Mouse (Mus musculus): ENCODE measurements around the gene Dbnl. TPM values are rescaled to one million over a fixed set of nuclear protein-coding genes. Genes with fewer than 3 reads are reported as not detected.

Dbnl gene
- polyA plus RNA-seq, 1 experiment from 2014 or later = 116 TPM

DNA sequence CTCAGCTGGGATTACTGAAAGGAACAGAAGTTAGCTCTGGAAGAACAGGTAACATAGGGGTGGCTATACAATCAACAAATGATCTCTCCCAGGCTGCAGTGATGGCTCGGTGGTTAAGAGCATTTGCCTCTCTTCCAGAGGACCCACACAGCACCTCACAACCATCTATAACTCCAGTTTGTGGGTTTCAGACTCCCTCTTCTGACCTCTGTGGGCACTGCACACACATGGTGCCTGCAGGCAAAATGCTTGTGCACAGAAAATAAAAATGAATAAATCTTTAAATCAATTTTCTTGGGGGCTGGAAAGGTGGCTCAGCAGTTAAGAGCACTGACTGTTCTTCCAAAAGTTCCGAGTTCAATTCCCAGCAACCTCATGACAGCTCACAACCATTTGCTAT lies 9.8 kb upstream of the Dbnl start:
- 74% methylated on average over 2 of the region's 2 CpGs for WGBS
- no peak for ATAC-seq (replicated peaks; ENCODE audit: low FRiP score)
- Histone ChIP-seq H3K9ac (no peak overlapping the region), H3K9me3 (replicated peaks) (no peaks in the 10 kb centered on the region), H3K4me2 (no peak overlapping the region), H3K4me1 (no peaks in the 10 kb centered on the region), H3K27me3 (no peaks in the 10 kb centered on the region), H3K4me3 (replicated peaks) (no peak overlapping the region), H3K36me3 (peaks cover 15% of the 10 kb centered on the region), H3K27ac (no peak overlapping the region)

GRCm38 (mm10) chr11:5780035-5780499 lies 8.2 kb upstream of the Dbnl start:
- Histone ChIP-seq H3K27me3 (no peaks in the 10 kb centered on the region), H3K4me1 (no peaks in the 10 kb centered on the region), H3K9me3 (replicated peaks) (no peaks in the 10 kb centered on the region), H3K36me3 (peaks cover 18% of the 10 kb centered on the region), H3K9ac (no peak overlapping the region), H3K27ac (no peak overlapping the region), H3K4me3 (replicated peaks) (no peak overlapping the region), H3K4me2 (no peak overlapping the region)
- 91% methylated on average over 6 of the region's 6 CpGs for WGBS
- ATAC-seq (replicated peaks; ENCODE audit: low FRiP score) = no peak

- Histone ChIP-seq H3K27ac (no peak overlapping the region), H3K9ac (no peak overlapping the region), H3K4me3 (replicated peaks) (no peak overlapping the region), H3K4me2 (no peak overlapping the region), H3K4me1 (peaks cover 1% of the 10 kb centered on the region), H3K36me3 (peaks cover 18% of the 10 kb centered on the region), H3K9me3 (replicated peaks) (no peaks in the 10 kb centered on the region), H3K27me3 (no peaks in the 10 kb centered on the region)
- 69% methylated on average over 8 of the region's 8 CpGs for WGBS
- no peak for ATAC-seq (replicated peaks; ENCODE audit: low FRiP score)
Measured at GRCm38 (mm10) chr11:5782199-5782944, 5.9 kb upstream of the Dbnl start.

- peaks cover 14% of the 10 kb centered on the region for H3K36me3 ChIP-seq
- no peaks in the 10 kb centered on the region for H3K27me3 ChIP-seq
- no peak overlapping the region for H3K9ac ChIP-seq
- ATAC-seq (replicated peaks; ENCODE audit: low FRiP score) = no peak
- H3K4me1 ChIP-seq = peaks cover 19% of the 10 kb centered on the region
- no peaks in the 10 kb centered on the region for H3K9me3 ChIP-seq (replicated peaks)
- no peak overlapping the region for H3K4me3 ChIP-seq (replicated peaks)
- no peak overlapping the region for H3K4me2 ChIP-seq
- H3K27ac ChIP-seq = no peak overlapping the region
Measured at GRCm38 (mm10) chr11:5785732-5786131, 2.6 kb upstream of the Dbnl start.

GRCm38 (mm10) chr11:5787671-5788055 lies 625 bp upstream of the Dbnl start:
- WGBS = 38% methylated on average over 8 of the region's 8 CpGs

DNA sequence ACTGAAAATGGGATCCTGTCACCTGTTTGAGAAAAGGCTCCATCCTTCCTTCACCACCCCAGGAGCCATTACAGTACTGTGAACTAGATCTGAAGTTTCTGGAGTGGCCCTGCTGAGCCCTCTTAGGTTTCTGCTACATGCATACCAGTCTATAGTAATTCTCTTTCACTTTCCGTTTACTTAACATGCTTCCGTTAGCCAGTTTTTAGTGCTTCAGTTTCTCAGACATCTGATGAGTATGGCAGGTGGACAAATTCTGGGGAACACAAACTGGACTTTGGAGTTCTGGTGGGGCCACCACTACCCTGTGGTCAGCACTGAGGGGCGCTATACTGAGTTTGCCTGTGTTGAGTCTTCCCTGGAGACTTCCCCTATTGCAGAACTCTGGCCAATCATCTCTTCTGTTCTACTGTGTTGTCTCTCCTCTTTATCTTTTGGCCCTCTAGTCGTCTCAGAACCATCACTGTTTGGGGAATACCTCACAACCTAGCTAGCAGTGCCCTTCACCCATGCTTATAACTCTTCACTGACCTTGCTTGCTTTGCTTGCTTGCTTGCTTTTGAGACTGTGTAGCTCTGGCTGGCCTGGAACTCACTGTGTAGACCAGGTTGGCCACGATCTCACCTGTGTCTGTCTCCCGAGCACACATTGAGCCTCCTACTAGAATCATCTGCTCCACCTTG lies 924 bp downstream of the Dbnl start:
- no peaks in the 10 kb centered on the region for H3K9me3 ChIP-seq (replicated peaks)
- H3K27ac ChIP-seq = peak overlapping the region; percentile 92
- peak overlapping the region; percentile 83 for H3K4me2 ChIP-seq
- no peak for ATAC-seq (replicated peaks; ENCODE audit: low FRiP score)
- no peaks in the 10 kb centered on the region for H3K27me3 ChIP-seq
- H3K36me3 ChIP-seq = peaks cover 35% of the 10 kb centered on the region
- WGBS = 69% methylated on average over 6 of the region's 6 CpGs
- peak overlapping the region; percentile 64 for H3K4me3 ChIP-seq (replicated peaks)
- peak overlapping the region; percentile 79 for H3K9ac ChIP-seq
- peaks cover 19% of the 10 kb centered on the region for H3K4me1 ChIP-seq

More at GRCm38 (mm10) chr11:5787671-5788055, 625 bp upstream of the Dbnl start:
- H3K4me1 ChIP-seq = peaks cover 19% of the 10 kb centered on the region
- peak overlapping the region; percentile 83 for H3K4me2 ChIP-seq
- H3K4me3 ChIP-seq (replicated peaks) = peak overlapping the region; percentile 64
- no peaks in the 10 kb centered on the region for H3K9me3 ChIP-seq (replicated peaks)
- no peaks in the 10 kb centered on the region for H3K27me3 ChIP-seq
- H3K9ac ChIP-seq = peak overlapping the region; percentile 79
- peaks cover 21% of the 10 kb centered on the region for H3K36me3 ChIP-seq
- peak overlapping the region; percentile 92 for H3K27ac ChIP-seq
- no peak for ATAC-seq (replicated peaks; ENCODE audit: low FRiP score)

DNA sequence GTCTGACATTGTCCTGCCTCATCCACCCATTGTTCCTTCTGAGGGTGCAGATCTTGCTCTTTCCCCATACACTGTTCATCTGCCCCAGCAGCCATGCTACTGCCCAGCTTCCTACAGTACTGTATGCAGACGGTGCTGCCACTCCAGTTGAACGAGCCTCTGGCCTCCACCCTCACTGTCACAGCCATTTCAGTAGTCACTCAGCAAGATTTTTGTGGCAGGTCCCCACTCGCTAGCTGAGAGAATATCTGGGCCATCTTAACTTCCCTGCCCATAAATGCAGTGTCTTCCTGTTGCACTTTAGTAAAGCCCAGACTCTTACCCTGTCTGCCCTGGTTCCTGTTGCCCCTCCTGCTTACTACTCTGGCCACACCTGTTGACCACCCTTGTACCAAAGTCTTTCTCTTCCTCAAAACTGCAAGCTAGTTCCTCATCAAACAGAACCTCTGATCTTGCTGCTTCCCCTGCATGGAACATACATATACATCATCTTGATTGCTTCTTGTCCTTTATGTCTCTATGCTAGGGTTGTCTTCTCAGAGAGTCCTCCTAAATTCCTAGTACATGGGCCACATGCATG lies 1.6 kb downstream of the Dbnl start:
- Histone ChIP-seq H3K27me3 (no peaks in the 10 kb centered on the region), H3K4me3 (replicated peaks) (peak overlapping the region; percentile 64; the same call in 1 of the 2 replicates), H3K4me1 (peaks cover 19% of the 10 kb centered on the region), H3K4me2 (peak overlapping the region; percentile 83), H3K9ac (no peak overlapping the region), H3K9me3 (replicated peaks) (no peaks in the 10 kb centered on the region), H3K36me3 (peaks cover 40% of the 10 kb centered on the region), H3K27ac (peak overlapping the region; percentile 92; the same call in 1 of the 2 replicates)
- WGBS = 75% methylated on average over 3 of the region's 3 CpGs
- no peak for ATAC-seq (replicated peaks; ENCODE audit: low FRiP score)

GRCm38 (mm10) chr11:5790431-5790830 lies 2.1 kb downstream of the Dbnl start:
- Histone ChIP-seq H3K4me2 (no peak overlapping the region), H3K27me3 (no peaks in the 10 kb centered on the region)

DNA sequence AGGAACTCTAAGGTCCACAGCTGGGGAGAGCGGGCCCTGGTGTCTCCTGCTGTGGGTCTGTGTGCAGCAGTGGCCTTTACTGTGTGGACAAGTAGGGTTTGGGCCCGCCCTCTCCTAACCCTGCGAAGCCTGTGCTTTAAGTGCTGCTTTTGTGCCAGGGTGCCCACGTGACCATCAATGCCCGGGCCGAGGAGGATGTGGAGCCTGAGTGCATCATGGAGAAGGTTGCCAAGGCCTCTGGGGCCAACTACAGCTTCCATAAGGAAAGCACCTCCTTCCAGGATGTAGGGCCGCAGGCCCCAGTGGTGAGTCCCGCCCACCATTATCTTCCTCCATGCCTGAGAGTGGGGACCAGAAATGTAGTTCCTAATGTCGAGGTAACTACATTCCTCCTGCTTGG lies 7.0 kb downstream of the Dbnl start:
- no peak for ATAC-seq (replicated peaks; ENCODE audit: low FRiP score)
- Histone ChIP-seq H3K4me1 (no peaks in the 10 kb centered on the region), H3K9ac (no peak overlapping the region), H3K36me3 (peaks cover 92% of the 10 kb centered on the region), H3K27ac (no peak overlapping the region), H3K4me3 (replicated peaks) (no peak overlapping the region), H3K27me3 (no peaks in the 10 kb centered on the region), H3K4me2 (no peak overlapping the region), H3K9me3 (replicated peaks) (no peaks in the 10 kb centered on the region)
- 86% methylated on average over 9 of the region's 9 CpGs for WGBS

More at GRCm38 (mm10) chr11:5790431-5790830, 2.1 kb downstream of the Dbnl start:
- Histone ChIP-seq H3K4me3 (replicated peaks) (no peak overlapping the region), H3K9me3 (replicated peaks) (no peaks in the 10 kb centered on the region), H3K36me3 (peaks cover 46% of the 10 kb centered on the region), H3K27ac (no peak overlapping the region), H3K9ac (no peak overlapping the region), H3K4me1 (peaks cover 19% of the 10 kb centered on the region)
- ATAC-seq (replicated peaks; ENCODE audit: low FRiP score) = no peak
- 93% methylated on average over 1 of the region's 1 CpGs for WGBS

- WGBS = 90% methylated on average over 7 of the region's 7 CpGs
- no peak overlapping the region for H3K9ac ChIP-seq
- no peak overlapping the region for H3K4me3 ChIP-seq (replicated peaks)
- no peaks in the 10 kb centered on the region for H3K27me3 ChIP-seq
- no peak for ATAC-seq (replicated peaks; ENCODE audit: low FRiP score)
- H3K27ac ChIP-seq = no peak overlapping the region
- H3K9me3 ChIP-seq (replicated peaks) = no peaks in the 10 kb centered on the region
- no peak overlapping the region for H3K4me2 ChIP-seq
- peaks cover 93% of the 10 kb centered on the region for H3K36me3 ChIP-seq
- no peaks in the 10 kb centered on the region for H3K4me1 ChIP-seq
Measured at GRCm38 (mm10) chr11:5795706-5796105, 7.4 kb downstream of the Dbnl start.

GRCm38 (mm10) chr11:5796939-5797338 lies 8.7 kb downstream of the Dbnl start:
- H3K27ac ChIP-seq = no peak overlapping the region
- H3K27me3 ChIP-seq = no peaks in the 10 kb centered on the region
- no peak for ATAC-seq (replicated peaks; ENCODE audit: low FRiP score)
- WGBS = 79% methylated on average over 15 of the region's 15 CpGs
- H3K9me3 ChIP-seq (replicated peaks) = no peaks in the 10 kb centered on the region
- peaks cover 94% of the 10 kb centered on the region for H3K36me3 ChIP-seq
- H3K4me2 ChIP-seq = no peak overlapping the region
- H3K4me3 ChIP-seq (replicated peaks) = no peak overlapping the region
- H3K4me1 ChIP-seq = 0 out of 2 replicates have a peak, but pooled peaks cover 2% of the 10 kb centered on the region
- H3K9ac ChIP-seq = no peak overlapping the region

GRCm38 (mm10) chr11:5797371-5797770 lies 9.1 kb downstream of the Dbnl start:
- Histone ChIP-seq H3K36me3 (peaks cover 90% of the 10 kb centered on the region), H3K4me1 (0 out of 2 replicates have a peak, but pooled peaks cover 4% of the 10 kb centered on the region), H3K27ac (no peak overlapping the region), H3K27me3 (no peaks in the 10 kb centered on the region), H3K9ac (no peak overlapping the region), H3K4me3 (replicated peaks) (no peak overlapping the region), H3K9me3 (replicated peaks) (no peaks in the 10 kb centered on the region), H3K4me2 (no peak overlapping the region)
- no peak for ATAC-seq (replicated peaks; ENCODE audit: low FRiP score)
- 74% methylated on average over 11 of the region's 11 CpGs for WGBS
